In the genomic region with DNA sequence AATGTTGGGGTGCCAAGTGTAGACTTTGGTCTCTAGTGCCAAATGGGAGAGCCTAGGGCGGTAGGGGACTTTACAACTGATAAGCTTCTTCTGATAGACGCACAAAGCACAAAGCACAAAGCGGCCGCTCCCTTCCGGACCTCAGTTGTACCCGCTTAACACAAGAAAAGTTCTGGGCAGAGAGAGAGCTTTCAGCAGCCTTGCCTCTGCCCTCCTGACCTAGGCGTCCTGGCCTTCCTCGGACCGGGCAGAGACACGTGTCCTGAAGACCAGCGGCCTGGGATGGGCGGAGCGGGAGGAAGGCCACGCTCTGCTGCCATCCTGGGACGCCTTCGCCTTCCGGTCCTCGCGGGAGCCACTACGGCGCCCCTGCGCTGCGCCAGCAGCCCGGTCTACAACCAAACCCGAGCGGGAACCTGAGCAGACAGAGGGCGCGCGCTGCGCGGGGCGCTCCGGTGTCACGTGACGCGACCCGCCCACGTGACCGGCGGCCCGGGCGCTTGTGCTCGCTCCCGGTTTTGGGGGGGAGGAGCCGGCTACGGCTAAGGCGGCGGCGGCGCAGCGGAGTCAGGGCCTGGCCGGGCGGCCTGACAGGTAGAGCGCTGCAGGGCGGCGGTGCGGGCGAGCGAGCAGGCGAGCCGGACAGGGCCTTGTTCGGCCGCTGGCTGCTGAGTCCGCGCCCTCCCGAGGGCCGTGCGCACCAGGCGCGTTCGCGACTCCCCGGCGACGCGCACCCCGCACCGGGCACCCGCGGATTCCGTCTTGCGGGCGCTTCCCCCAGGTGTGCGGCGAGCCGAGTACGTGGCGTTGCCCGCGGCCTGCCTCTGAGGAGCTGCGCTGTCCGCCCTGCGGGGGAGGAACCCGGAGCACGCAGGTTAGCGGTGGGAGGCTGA, we compare ENCODE assay signal across 1 mouse cellular context.
TF ChIP-seq lines count a peak whose summit lies in the region.

Gene Rcbtb1, plus strand, starts transcription at position 499 of the 893 bp plus-strand sequence.

TF ChIP-seq in CH12.LX, 34 proteins besides CTCF, POLR2A, EP300 and RAD21 (continued from another document):
- peak; percentile 90 for TF ChIP-seq MXI1 (IDR thresholded peaks at IDR 0.05; ENCODE audit: low read depth, low read length)
- TF ChIP-seq ZKSCAN1 (IDR thresholded peaks at IDR 0.05; ENCODE audit: borderline replicate concordance, low read depth, low read length) = no peak
- no peak for TF ChIP-seq RCOR1 (conservative IDR thresholded peaks at IDR 0.05; ENCODE audit: low read depth, low read length)
- TF ChIP-seq TBP (conservative IDR thresholded peaks at IDR 0.05; ENCODE audit: low read depth, low read length) = no peak
- peak; percentile 86; the same call in 1 of the 2 replicates for TF ChIP-seq TCF12 (IDR thresholded peaks at IDR 0.05; ENCODE audit: low read depth, low read length)
- TF ChIP-seq ZNF384 (IDR thresholded peaks at IDR 0.05; ENCODE audit: low read depth, low read length) = no peak
- TF ChIP-seq PAX5 (IDR thresholded peaks at IDR 0.05; ENCODE audit: low read length) = no peak
- TF ChIP-seq USF2 (conservative IDR thresholded peaks at IDR 0.05; ENCODE audit: low read depth, low read length) = peak; percentile 99
- TF ChIP-seq ZMIZ1 (IDR thresholded peaks at IDR 0.05; ENCODE audit: low read depth, low read length) = peak; percentile 59
- TF ChIP-seq NRF1 (IDR thresholded peaks at IDR 0.05; ENCODE audit: low read depth, low read length) = peak; percentile 74
- peak; percentile 10; the same call in 1 of the 2 replicates for TF ChIP-seq CHD1 (IDR thresholded peaks at IDR 0.05; ENCODE audit: low read depth, low read length)
- peak; percentile 99 for TF ChIP-seq BHLHE40 (IDR thresholded peaks at IDR 0.05; ENCODE audit: low read depth, low read length)
- peak; percentile 10; the same call in 1 of the 2 replicates for TF ChIP-seq NELFE (IDR thresholded peaks at IDR 0.05; ENCODE audit: low read depth, low read length)
- no peak for TF ChIP-seq JUN (IDR thresholded peaks at IDR 0.05; ENCODE audit: insufficient read depth, low read depth, low read length)
- TF ChIP-seq ETS1 (conservative IDR thresholded peaks at IDR 0.05; ENCODE audit: low read depth, low read length) = peak; percentile 32
- peak; percentile 73 for TF ChIP-seq IRF4 (IDR thresholded peaks at IDR 0.05; ENCODE audit: low read depth, low read length)
- 0 out of 2 replicates have a peak, but pooled peaks have one; percentile 14 for TF ChIP-seq KAT2A (IDR thresholded peaks at IDR 0.05; ENCODE audit: insufficient replicate concordance, low read length)
- no peak for TF ChIP-seq ZC3H11A (IDR thresholded peaks at IDR 0.05; ENCODE audit: low read depth, low read length)
- no peak for TF ChIP-seq GABPA (IDR thresholded peaks at IDR 0.05; ENCODE audit: insufficient replicate concordance, low read depth, low read length)
- peak; percentile 58 for TF ChIP-seq UBTF (IDR thresholded peaks at IDR 0.05; ENCODE audit: low read depth, low read length)
- no peak for TF ChIP-seq SMC3 (IDR thresholded peaks at IDR 0.05; ENCODE audit: low read depth, low read length)
- no peak; the same call in none of the 2 replicates for TF ChIP-seq HCFC1 (IDR thresholded peaks at IDR 0.05; ENCODE audit: low read depth, low read length)
- TF ChIP-seq E2F4 (IDR thresholded peaks at IDR 0.05; ENCODE audit: insufficient replicate concordance, low read depth, low read length) = no peak
